Mouse (Mus musculus) cerebellum, postnatal 14 days (tissue): ENCODE measurements around the gene Slc35b3.

ENCODE experiments used
- DNase-seq, 2 experiments: peaks; one replicate each; pipeline ENCODE4 v3.0.0; 2021; ENCODE audit warnings: mixed read lengths in 2 of 2

Slc35b3 gene

GRCm38 (mm10) chr13:38960063-38961050 is at the start of gene Slc35b3:
Gene Slc35b3 (minus strand): TSS chr13:38960875.
- peak; percentile 91 to 92 for DNase-seq

GRCm38 (mm10) chr13:39010280-39010679 is 49.6 kb upstream of the Slc35b3 start:
- DNase-seq: no peak

- DNase-seq: no peak
Measured at GRCm38 (mm10) chr13:39003101-39003762, 42.6 kb upstream of the Slc35b3 start.

GRCm38 (mm10) chr13:39002424-39002823 is 41.7 kb upstream of the Slc35b3 start:
- no peak for DNase-seq

- DNase-seq: no peak
Measured at GRCm38 (mm10) chr13:39001434-39001833, 40.8 kb upstream of the Slc35b3 start.

- no peak for DNase-seq
Measured at GRCm38 (mm10) chr13:38998958-38999357, 38.3 kb upstream of the Slc35b3 start.

GRCm38 (mm10) chr13:38992529-38992928 is 31.9 kb upstream of the Slc35b3 start:
- DNase-seq: peak; percentile 70 to 76

- no peak for DNase-seq
Measured at GRCm38 (mm10) chr13:38983751-38984150, 23.1 kb upstream of the Slc35b3 start.

- DNase-seq: no peak
Measured at GRCm38 (mm10) chr13:38980900-38981299, 20.2 kb upstream of the Slc35b3 start.

GRCm38 (mm10) chr13:38976978-38977377 is 16.3 kb upstream of the Slc35b3 start:
- DNase-seq: no peak

- DNase-seq: no peak
Measured at GRCm38 (mm10) chr13:38975853-38976252, 15.2 kb upstream of the Slc35b3 start.

- no peak for DNase-seq
Measured at GRCm38 (mm10) chr13:38972602-38973001, 11.9 kb upstream of the Slc35b3 start.

GRCm38 (mm10) chr13:38971047-38971446 is 10.4 kb upstream of the Slc35b3 start:
- DNase-seq: no peak

GRCm38 (mm10) chr13:38967518-38967917 is 6.8 kb upstream of the Slc35b3 start:
- no peak for DNase-seq

GRCm38 (mm10) chr13:38966922-38967448 is 6.3 kb upstream of the Slc35b3 start:
- no peak for DNase-seq

- no peak for DNase-seq
Measured at GRCm38 (mm10) chr13:38962771-38963170, 2.1 kb upstream of the Slc35b3 start.

GRCm38 (mm10) chr13:38958037-38958436 is 2.6 kb downstream of the Slc35b3 start:
- DNase-seq: no peak

- no peak for DNase-seq
Measured at GRCm38 (mm10) chr13:38946296-38947012, 14.2 kb downstream of the Slc35b3 start.

- DNase-seq: no peak
Measured at GRCm38 (mm10) chr13:38945767-38946166, 14.9 kb downstream of the Slc35b3 start.

GRCm38 (mm10) chr13:38944951-38945350 is 15.7 kb downstream of the Slc35b3 start:
- no peak for DNase-seq

GRCm38 (mm10) chr13:38941786-38942185 is 18.9 kb downstream of the Slc35b3 start:
- no peak for DNase-seq

GRCm38 (mm10) chr13:38941280-38941679 is 19.4 kb downstream of the Slc35b3 start:
- no peak for DNase-seq

- DNase-seq: no peak
Measured at GRCm38 (mm10) chr13:38938433-38938832, 22.2 kb downstream of the Slc35b3 start.
